ENCODE assay signal across 21 mouse cellular contexts in the genomic region with DNA sequence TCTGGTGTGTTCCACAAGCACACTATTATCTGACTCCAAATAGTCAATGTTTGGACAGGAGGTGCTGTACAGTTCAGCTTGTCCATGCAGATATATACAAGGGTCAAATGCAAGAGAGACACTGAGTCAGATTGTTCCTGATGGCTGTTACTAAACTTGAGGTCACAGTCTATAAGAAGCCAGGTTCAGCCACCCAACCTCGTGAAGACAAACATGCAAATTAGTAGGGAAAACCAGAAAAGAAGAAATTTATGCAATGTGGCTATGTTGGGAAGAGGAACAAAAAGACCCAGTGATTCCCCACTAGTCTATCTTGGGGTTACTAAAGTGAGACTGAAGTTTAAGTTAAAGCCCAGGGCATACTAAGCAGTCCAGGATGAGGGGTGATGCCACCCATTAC. TPM values are rescaled to one million over a fixed set of nuclear protein-coding genes. Genes with fewer than 3 reads are reported as not detected.
DNase-seq lines count a peak whose midpoint lies in the region; ATAC-seq lines count a peak whose summit lies in the region.
"Had no signal": no experiment of that assay in that cellular context is flagged by ENCODE, and none has a peak within 500 bp of the region (broad histone marks: within the 10 kb centered on the region; RNA-seq: fewer than 3 reads in every experiment).

No protein-coding gene starts in this region.

- H3K9ac ChIP-seq in forebrain, embryonic 13.5 days, result no peak overlapping the region
- no peak overlapping the region for H3K9ac ChIP-seq in forebrain, embryonic 15.5 days (replicated peaks)
- no peak overlapping the region for H3K9ac ChIP-seq in embryonic facial prominence, embryonic 14.5 days (ENCODE audit: low read depth, low read length)
- no peak overlapping the region for H3K9ac ChIP-seq in hindbrain, embryonic 16.5 days (ENCODE audit: low read depth, low read length)
- no peak overlapping the region for H3K9ac ChIP-seq in midbrain, embryonic 15.5 days
- H3K9ac ChIP-seq: limb, embryonic 15.5 days had no signal

- H3K4me3 ChIP-seq in forebrain, embryonic 13.5 days, result no peak overlapping the region
- H3K4me3 ChIP-seq in forebrain, embryonic 15.5 days, result no peak overlapping the region
- H3K4me3 ChIP-seq in embryonic facial prominence, embryonic 14.5 days (ENCODE audit: low read depth, low read length), result no peak overlapping the region
- no peak overlapping the region for H3K4me3 ChIP-seq in hindbrain, embryonic 16.5 days (ENCODE audit: low read length)
- 0 out of 2 replicates have a peak overlapping the region, but pooled peaks have one; percentile 1 for H3K4me3 ChIP-seq in midbrain, embryonic 15.5 days
- H3K4me3 ChIP-seq: erythroblast, embryonic 14.5 days; megakaryocyte, embryonic 14.5 days; myocyte had no signal

- no peaks in the 10 kb centered on the region for H3K27me3 ChIP-seq in forebrain, embryonic 13.5 days
- no peaks in the 10 kb centered on the region for H3K27me3 ChIP-seq in forebrain, embryonic 15.5 days
- H3K27me3 ChIP-seq in embryonic facial prominence, embryonic 14.5 days (replicated peaks; ENCODE audit: control insufficient read depth, insufficient read depth, low read length), result no peaks in the 10 kb centered on the region
- H3K27me3 ChIP-seq in hindbrain, embryonic 16.5 days (replicated peaks; ENCODE audit: control insufficient read depth, insufficient read depth, low read length), result no peaks in the 10 kb centered on the region
- no peaks in the 10 kb centered on the region for H3K27me3 ChIP-seq in midbrain, embryonic 15.5 days (replicated peaks)
- H3K27me3 ChIP-seq: limb, embryonic 15.5 days had no signal

- DNase-seq in embryonic facial prominence, embryonic 14.5 days (ENCODE audit: low spot score), result no peak
- DNase-seq in lung, postnatal 10 days, result no peak
- DNase-seq in retina, postnatal 1 day, result no peak
- DNase-seq: adrenal gland, postnatal 25 days; cerebellum, adult 11-12 months; cerebellum, postnatal 25 days; gastrocnemius, postnatal 10 days; kidney, adult 8-10 months; kidney, postnatal 14 days; layer of hippocampus, postnatal 36 days; thymus, postnatal 25 days had no signal

- peaks cover 12% of the 10 kb centered on the region for H3K36me3 ChIP-seq in forebrain, embryonic 13.5 days (ENCODE audit: poor library complexity, severe bottlenecking)
- H3K36me3 ChIP-seq in forebrain, embryonic 15.5 days, result peaks cover 10% of the 10 kb centered on the region
- H3K36me3 ChIP-seq in embryonic facial prominence, embryonic 14.5 days (ENCODE audit: control insufficient read depth, insufficient read depth, low read length), result peaks cover 9% of the 10 kb centered on the region
- H3K36me3 ChIP-seq in hindbrain, embryonic 16.5 days (ENCODE audit: control insufficient read depth, insufficient read depth, low read length), result peaks cover 4% of the 10 kb centered on the region; the same call in 1 of the 2 replicates
- no peaks in the 10 kb centered on the region for H3K36me3 ChIP-seq in midbrain, embryonic 15.5 days (replicated peaks)

- peaks cover 30% of the 10 kb centered on the region for H3K4me1 ChIP-seq in forebrain, embryonic 13.5 days
- peaks cover 24% of the 10 kb centered on the region for H3K4me1 ChIP-seq in forebrain, embryonic 15.5 days
- peaks cover 10% of the 10 kb centered on the region for H3K4me1 ChIP-seq in embryonic facial prominence, embryonic 14.5 days (ENCODE audit: control insufficient read depth, insufficient read depth, low read length)
- H3K4me1 ChIP-seq in hindbrain, embryonic 16.5 days (ENCODE audit: control insufficient read depth, insufficient read depth, low read depth, low read length), result peaks cover 16% of the 10 kb centered on the region
- H3K4me1 ChIP-seq in midbrain, embryonic 15.5 days, result peaks cover 24% of the 10 kb centered on the region

- ATAC-seq in forebrain, embryonic 13.5 days, result no peak
- ATAC-seq in forebrain, embryonic 15.5 days (replicated peaks), result no peak
- ATAC-seq in embryonic facial prominence, embryonic 14.5 days (ENCODE audit: low read depth), result no peak
- ATAC-seq in hindbrain, embryonic 16.5 days, result no peak
- ATAC-seq in midbrain, embryonic 15.5 days (replicated peaks), result no peak
- no peak for ATAC-seq in megakaryocyte, adult 5-6 weeks (ENCODE audit: poor library complexity, severe bottlenecking)
- ATAC-seq: lung, postnatal 0 days had no signal

- WGBS in forebrain, embryonic 13.5 days, result 21% methylated on average over 1 of the region's 1 CpGs
- WGBS in forebrain, embryonic 15.5 days, result 28% methylated on average over 1 of the region's 1 CpGs
- WGBS in embryonic facial prominence, embryonic 14.5 days, result 24% methylated on average over 1 of the region's 1 CpGs
- WGBS in hindbrain, embryonic 16.5 days, result 19% methylated on average over 1 of the region's 1 CpGs
- WGBS in midbrain, embryonic 15.5 days, result 9% methylated on average over 1 of the region's 1 CpGs

- no peak overlapping the region for H3K27ac ChIP-seq in forebrain, embryonic 13.5 days
- no peak overlapping the region for H3K27ac ChIP-seq in forebrain, embryonic 15.5 days (replicated peaks)
- no peak overlapping the region for H3K27ac ChIP-seq in embryonic facial prominence, embryonic 14.5 days (replicated peaks; ENCODE audit: low read depth, low read length)
- no peak overlapping the region for H3K27ac ChIP-seq in hindbrain, embryonic 16.5 days (ENCODE audit: low read depth, low read length)
- no peak overlapping the region for H3K27ac ChIP-seq in midbrain, embryonic 15.5 days
- H3K27ac ChIP-seq: limb, embryonic 15.5 days had no signal

- H3K9me3 ChIP-seq in forebrain, embryonic 13.5 days (replicated peaks), result no peaks in the 10 kb centered on the region
- no peaks in the 10 kb centered on the region for H3K9me3 ChIP-seq in forebrain, embryonic 15.5 days
- no peaks in the 10 kb centered on the region for H3K9me3 ChIP-seq in embryonic facial prominence, embryonic 14.5 days (ENCODE audit: control insufficient read depth, low read length)
- H3K9me3 ChIP-seq in hindbrain, embryonic 16.5 days (ENCODE audit: control insufficient read depth, low read length), result no peaks in the 10 kb centered on the region
- no peaks in the 10 kb centered on the region for H3K9me3 ChIP-seq in midbrain, embryonic 15.5 days
- H3K9me3 ChIP-seq: limb, embryonic 15.5 days had no signal

- 0 out of 2 replicates have a peak overlapping the region, but pooled peaks have one; percentile 68 for H3K4me2 ChIP-seq in forebrain, embryonic 13.5 days
- H3K4me2 ChIP-seq in forebrain, embryonic 15.5 days (replicated peaks), result no peak overlapping the region
- peak overlapping the region; percentile 74; the same call in 1 of the 2 replicates for H3K4me2 ChIP-seq in embryonic facial prominence, embryonic 14.5 days (ENCODE audit: low read depth, low read length)
- H3K4me2 ChIP-seq in hindbrain, embryonic 16.5 days (ENCODE audit: low read length), result peak overlapping the region; percentile 74; the same call in 1 of the 2 replicates
- peak overlapping the region; percentile 54; the same call in 1 of the 2 replicates for H3K4me2 ChIP-seq in midbrain, embryonic 15.5 days

RNA-seq across cellular contexts. Expression of a gene that starts 0.9 kb away (rescaled TPM):
- polyA plus RNA-seq in forebrain, embryonic 13.5 days (2015; fragmentation: Nextera tagmentation; extraction: Ambion mirVana), result 38.7 and 42.4 TPM in 2 replicates
- polyA plus RNA-seq in forebrain, embryonic 15.5 days (2015; fragmentation: Nextera tagmentation; extraction: Ambion mirVana), result 40.9 TPM in 2 replicates
- 2.8 and 3.5 TPM in 2 replicates for polyA plus RNA-seq in embryonic facial prominence, embryonic 14.5 days (2014; fragmentation: Nextera tagmentation; extraction: Ambion mirVana)
- 45.5 and 48.7 TPM in 2 replicates for polyA plus RNA-seq in hindbrain, embryonic 16.5 days (2015; fragmentation: Nextera tagmentation; extraction: Ambion mirVana)
- polyA plus RNA-seq in midbrain, embryonic 15.5 days (2015; fragmentation: Nextera tagmentation; extraction: Ambion mirVana), result 69.5 and 73.5 TPM in 2 replicates
- total RNA-seq in megakaryocyte, adult 5-6 weeks (2015), result not detected in 2 replicates
- 0.18 TPM in 1 of 2 replicates, not detected in the other for total RNA-seq in megakaryocyte, adult 5-6 weeks (2017)
- polyA plus RNA-seq: erythroblast, embryonic 14.5 days had no signal

RNA-seq across cellular contexts. Expression of a gene that starts 19.4 kb away (rescaled TPM):
- 19.0 and 19.2 TPM in 2 replicates for polyA plus RNA-seq in forebrain, embryonic 13.5 days (2015; fragmentation: Nextera tagmentation; extraction: Ambion mirVana)
- polyA plus RNA-seq in forebrain, embryonic 15.5 days (2015; fragmentation: Nextera tagmentation; extraction: Ambion mirVana), result 22.8 and 23.6 TPM in 2 replicates
- polyA plus RNA-seq in embryonic facial prominence, embryonic 14.5 days (2014; fragmentation: Nextera tagmentation; extraction: Ambion mirVana), result 14.5 and 15.4 TPM in 2 replicates
- 13.2 and 17.8 TPM in 2 replicates for polyA plus RNA-seq in hindbrain, embryonic 16.5 days (2015; fragmentation: Nextera tagmentation; extraction: Ambion mirVana)
- polyA plus RNA-seq in midbrain, embryonic 15.5 days (2015; fragmentation: Nextera tagmentation; extraction: Ambion mirVana), result 19.2 and 22.2 TPM in 2 replicates
- 2.4 and 3.2 TPM in 2 replicates for total RNA-seq in megakaryocyte, adult 5-6 weeks (2015)
- total RNA-seq in megakaryocyte, adult 5-6 weeks (2017), result 2.6 and 3.3 TPM in 2 replicates
- polyA plus RNA-seq: erythroblast, embryonic 14.5 days had no signal

RNA-seq across cellular contexts. Expression of a gene that starts 22.6 kb away (rescaled TPM):
- 42.7 and 53.4 TPM in 2 replicates for polyA plus RNA-seq in forebrain, embryonic 13.5 days (2015; fragmentation: Nextera tagmentation; extraction: Ambion mirVana)
- polyA plus RNA-seq in forebrain, embryonic 15.5 days (2015; fragmentation: Nextera tagmentation; extraction: Ambion mirVana), result 43.1 and 44.7 TPM in 2 replicates
- polyA plus RNA-seq in embryonic facial prominence, embryonic 14.5 days (2014; fragmentation: Nextera tagmentation; extraction: Ambion mirVana), result 39.8 and 53.0 TPM in 2 replicates
- 35.9 and 41.2 TPM in 2 replicates for polyA plus RNA-seq in hindbrain, embryonic 16.5 days (2015; fragmentation: Nextera tagmentation; extraction: Ambion mirVana)
- polyA plus RNA-seq in midbrain, embryonic 15.5 days (2015; fragmentation: Nextera tagmentation; extraction: Ambion mirVana), result 48.1 and 48.6 TPM in 2 replicates
- 45.8 and 49.6 TPM in 2 replicates for total RNA-seq in megakaryocyte, adult 5-6 weeks (2015)
- 26.5 and 29.9 TPM in 2 replicates for total RNA-seq in megakaryocyte, adult 5-6 weeks (2017)
